Mouse (Mus musculus) adrenal gland, postnatal 10 days (tissue): ENCODE results near the gene Paqr7. TPM values are rescaled to one million over a fixed set of nuclear protein-coding genes. Genes with fewer than 3 reads are reported as not detected.

Source experiments
- DNase-seq: peaks from one replicate; pipeline ENCODE4 v3.0.0; 2021; ENCODE audit warnings: mixed read lengths
- long read RNA-seq, 2 experiments: library from polyadenylated mRNA; stranded (forward); transcript quantifications; one replicate each; pipeline ENCODE4 v2.0.0; 2021
- total RNA-seq, 2 experiments: library from RNA; stranded (reverse); gene quantifications; 2 replicates each; pipeline ENCODE4 v1.2.3; 2021

Paqr7 gene
- total RNA-seq = 10 to 100 TPM; 23.5 to 28.6 TPM
- long read RNA-seq, experiment 1, transcript Paqr7-201 (2 exons, 2,351 nt) = major isoform, 14 of 50 reads
- long read RNA-seq, experiment 1, transcript Paqr7-205 (3 exons, 890 nt) = minor isoform, 7 of 50 reads
- long read RNA-seq, experiment 1, partial matches to known transcripts = 28 of 50 reads
- long read RNA-seq, experiment 1, other reads (novel, unspliced or antisense) = 1 of 50 reads
- long read RNA-seq, experiment 2, transcript Paqr7-205 (3 exons, 890 nt) = minor isoform, 6 of 34 reads
- long read RNA-seq, experiment 2, transcript Paqr7-201 (2 exons, 2,351 nt) = major isoform, 8 of 34 reads
- long read RNA-seq, experiment 2, partial matches to known transcripts = 0 of 34 reads
- long read RNA-seq, experiment 2, other reads (novel, unspliced or antisense) = 20 of 34 reads

GRCm38 (mm10) chr4:134496595-134497210 is at the start of gene Paqr7:
Gene Paqr7 (plus strand): TSS chr4:134496697.
- DNase-seq = peak; percentile 90

GRCm38 (mm10) chr4:134447966-134448365 is 48.5 kb upstream of the Paqr7 start:
- DNase-seq = no peak

- DNase-seq = peak; percentile 16
Measured at GRCm38 (mm10) chr4:134449595-134450391, 46.7 kb upstream of the Paqr7 start.

GRCm38 (mm10) chr4:134450392-134451195 is 45.9 kb upstream of the Paqr7 start:
- peak; percentile 28 for DNase-seq

- DNase-seq = no peak
Measured at GRCm38 (mm10) chr4:134451484-134451883, 45.0 kb upstream of the Paqr7 start.

GRCm38 (mm10) chr4:134453619-134454400 is 42.7 kb upstream of the Paqr7 start:
- DNase-seq = peak; percentile 36

- no peak for DNase-seq
Measured at GRCm38 (mm10) chr4:134455310-134455709, 41.2 kb upstream of the Paqr7 start.

- DNase-seq = no peak
Measured at GRCm38 (mm10) chr4:134457130-134457825, 39.2 kb upstream of the Paqr7 start.

- DNase-seq = no peak
Measured at GRCm38 (mm10) chr4:134458856-134459255, 37.6 kb upstream of the Paqr7 start.

- DNase-seq = no peak
Measured at GRCm38 (mm10) chr4:134460277-134460676, 36.2 kb upstream of the Paqr7 start.

GRCm38 (mm10) chr4:134461252-134461651 is 35.2 kb upstream of the Paqr7 start:
- no peak for DNase-seq

GRCm38 (mm10) chr4:134465789-134466188 is 30.7 kb upstream of the Paqr7 start:
- DNase-seq = no peak

GRCm38 (mm10) chr4:134466381-134467262 is 29.9 kb upstream of the Paqr7 start:
- DNase-seq = no peak

GRCm38 (mm10) chr4:134467435-134468214 is 28.9 kb upstream of the Paqr7 start:
- peak; percentile 38 for DNase-seq

GRCm38 (mm10) chr4:134468215-134468575 is 28.3 kb upstream of the Paqr7 start, which contains the start of gene Stmn1:
Gene Stmn1 (plus strand): TSS chr4:134468320.
- peak; percentile 96 for DNase-seq

- peak; percentile 98 for DNase-seq
Measured at GRCm38 (mm10) chr4:134468578-134469266, 27.8 kb upstream of the Paqr7 start.

- no peak for DNase-seq
Measured at GRCm38 (mm10) chr4:134469341-134469796, 27.1 kb upstream of the Paqr7 start.

- no peak for DNase-seq
Measured at GRCm38 (mm10) chr4:134469985-134470384, 26.5 kb upstream of the Paqr7 start.
